Mouse (Mus musculus) left cerebral cortex, adult 18-20 months (tissue): ENCODE data around the gene Olfr1315-ps1. TPM values are rescaled to one million over a fixed set of nuclear protein-coding genes. Genes with fewer than 3 reads are reported as not detected.

Experiments used
- DNase-seq, 2 experiments: peaks; one replicate each; pipeline ENCODE4 v3.0.0; 2021 to 2022; ENCODE audit warnings: low spot score in 2 of 2, mixed read lengths in 1 of 2
- long read RNA-seq, 2 experiments: library from polyadenylated mRNA; stranded (forward); transcript quantifications; one replicate each; pipeline ENCODE4 v2.0.0; 2021
- total RNA-seq, 2 experiments: library from RNA; stranded (reverse); gene quantifications; 2 replicates each; pipeline ENCODE4 v1.2.3; 2021

The Olfr1315-ps1 gene
- total RNA-seq: not detected
- long read RNA-seq, experiment 1: 0 reads
- long read RNA-seq, experiment 2: 0 reads

DNA sequence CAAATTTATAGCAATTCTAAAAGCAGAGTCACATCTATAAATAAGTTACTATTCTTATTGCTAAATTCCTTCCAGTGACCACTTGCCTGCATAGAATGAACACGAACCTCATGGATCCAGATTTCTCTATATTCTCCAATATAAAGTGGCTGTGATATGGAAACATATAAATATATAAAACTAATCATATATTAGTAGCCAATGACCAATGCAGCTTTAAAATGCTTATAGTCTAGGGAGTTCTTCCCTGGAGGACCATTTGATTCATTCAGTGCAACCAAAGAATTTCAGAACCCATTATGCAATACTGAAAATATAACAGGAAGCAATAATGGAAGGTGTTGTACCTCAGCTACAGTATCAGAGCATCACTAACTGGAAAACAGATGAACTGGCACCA, at the start of gene Olfr1315-ps1:
TSS of gene Olfr1315-ps1 (minus strand) at position 101 of the 400 bp plus-strand sequence.
- DNase-seq: no peak

GRCm38 (mm10) chr2:112153898-112154297, 38.7 kb upstream of the Olfr1315-ps1 start, which contains the start of gene Olfr1318:
Gene Olfr1318 (plus strand): TSS chr2:112154198.
- DNase-seq: no peak

DNA sequence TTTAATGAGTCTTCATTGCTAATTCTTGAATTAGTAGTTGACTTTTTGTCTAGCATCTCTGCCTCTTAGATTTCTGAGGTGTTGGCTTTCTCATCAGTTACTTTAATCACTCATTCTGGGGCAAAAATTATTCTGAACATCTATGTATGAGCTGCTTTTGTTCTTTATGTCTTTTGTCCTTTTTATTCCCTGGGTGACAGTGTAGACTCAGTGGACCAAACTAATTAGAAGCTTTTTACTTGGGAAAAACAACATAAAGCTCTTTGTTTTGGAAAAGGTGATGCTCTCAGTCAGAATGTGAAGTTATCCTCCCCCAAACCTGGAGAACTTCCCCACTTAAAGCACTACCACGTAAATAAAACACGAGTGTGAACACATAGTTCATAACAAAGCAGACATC, 24.8 kb upstream of the Olfr1315-ps1 start, which contains the start of gene Olfr1317:
TSS of gene Olfr1317 (plus strand) at position 301 of the 400 bp plus-strand sequence.
- DNase-seq: no peak

DNA sequence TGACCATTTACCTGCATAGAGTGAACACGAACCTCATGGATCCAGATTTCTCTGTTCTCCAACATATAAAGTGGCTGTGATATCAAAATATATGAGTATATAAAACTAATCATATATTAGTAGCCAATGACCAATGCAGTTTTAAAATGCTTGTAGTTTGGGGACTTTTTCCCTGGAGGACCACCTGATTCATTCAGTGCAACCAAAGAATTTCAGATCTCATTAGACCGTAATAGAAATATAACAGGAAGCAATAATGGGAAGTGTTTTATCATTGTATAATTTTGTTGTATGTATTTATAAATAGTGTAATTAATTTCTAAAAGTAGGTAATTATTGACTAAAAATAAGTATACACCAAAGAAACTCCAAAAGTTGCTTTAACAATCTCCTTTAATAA, 19.6 kb upstream of the Olfr1315-ps1 start, which contains the start of gene Olfr1316:
TSS of gene Olfr1316 (minus strand) at position 101 of the 400 bp plus-strand sequence.
- DNase-seq: no peak

- no peak for DNase-seq
These were observed 18.6 kb downstream of the Olfr1315-ps1 start, which contains the start of gene Olfr1314 for GRCm38 (mm10) chr2:112096681-112097080. Gene Olfr1314 (minus strand): TSS chr2:112096781.

DNA sequence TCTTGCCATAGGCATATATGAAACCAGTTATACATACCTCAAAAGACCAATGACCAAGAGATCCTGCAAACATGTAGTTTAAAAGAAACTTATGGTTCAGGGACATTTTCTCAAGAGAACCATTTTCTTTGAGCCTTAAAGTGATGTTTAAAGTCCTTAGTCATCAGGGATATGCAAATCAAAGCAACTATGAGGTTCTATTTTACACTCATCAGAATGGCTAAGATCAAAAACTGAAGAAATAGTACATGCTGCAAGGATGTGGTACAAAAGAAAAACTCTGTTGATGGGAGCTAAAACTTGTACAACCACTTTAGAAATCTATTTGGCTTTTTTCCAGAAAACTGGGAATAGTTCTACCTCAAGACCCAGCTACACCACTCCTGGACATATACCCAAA, 37.5 kb downstream of the Olfr1315-ps1 start, which contains the start of gene Olfr1313:
TSS of gene Olfr1313 (minus strand) at position 101 of the 400 bp plus-strand sequence.
- no peak for DNase-seq

Other genes with a start within 250 kb of the Olfr1315-ps1 start
- not detected for gene Olfr1305, start 238.3 kb downstream of the Olfr1315-ps1 start, total RNA-seq
- not detected for gene Olfr1306, start 199.2 kb downstream of the Olfr1315-ps1 start, total RNA-seq
- gene Olfr1307, start 166.0 kb downstream of the Olfr1315-ps1 start, total RNA-seq: not detected
- not detected for gene Olfr1308, start 150.5 kb downstream of the Olfr1315-ps1 start, total RNA-seq
- not detected for gene Olfr1309, start 125.2 kb downstream of the Olfr1315-ps1 start, total RNA-seq
- gene Olfr1310, start 102.7 kb downstream of the Olfr1315-ps1 start, total RNA-seq: not detected
- not detected for gene Olfr1311, start 91.0 kb downstream of the Olfr1315-ps1 start, total RNA-seq
- not detected for gene Olfr1312, start 65.2 kb downstream of the Olfr1315-ps1 start, total RNA-seq
- not detected for gene Olfr1313, start 37.6 kb downstream of the Olfr1315-ps1 start, total RNA-seq
- not detected for gene Olfr1314, start 18.7 kb downstream of the Olfr1315-ps1 start, total RNA-seq
- not detected for gene Olfr1316, start 19.5 kb upstream of the Olfr1315-ps1 start, total RNA-seq
- not detected for gene Olfr1317, start 24.9 kb upstream of the Olfr1315-ps1 start, total RNA-seq
- gene Olfr1318, start 38.8 kb upstream of the Olfr1315-ps1 start, total RNA-seq: not detected
- gene Lpcat4, start 124.0 kb upstream of the Olfr1315-ps1 start, total RNA-seq: 100 to 1,000 TPM; 141 to 158 TPM
- gene Nutm1, start 143.9 kb upstream of the Olfr1315-ps1 start, total RNA-seq: not detected
- gene Nop10, start 146.5 kb upstream of the Olfr1315-ps1 start, total RNA-seq: 10 to 100 TPM; 48.6 to 56.9 TPM
- 100 to 1,000 TPM; 115 to 123 TPM for gene Slc12a6, start 150.4 kb upstream of the Olfr1315-ps1 start, total RNA-seq
- gene Gm21985, start 150.9 kb upstream of the Olfr1315-ps1 start, total RNA-seq: 1 to 10 TPM; 2.8 to 3.5 TPM